Mouse (Mus musculus): Measurements from ENCODE around the gene Ptgir. TPM values are rescaled to one million over a fixed set of nuclear protein-coding genes. Genes with fewer than 3 reads are reported as not detected.

The Ptgir gene
- polyA plus RNA-seq, 1 experiment from 2014 or later, result 2.1 TPM

- no peaks in the 10 kb centered on the region for H3K27me3 ChIP-seq
- 0 out of 2 replicates have a peak overlapping the region, but pooled peaks have one; percentile 3 for H3K4me3 ChIP-seq (replicated peaks)
- no peak for ATAC-seq (replicated peaks; ENCODE audit: low FRiP score)
- WGBS, result 81% methylated on average over 13 of the region's 13 CpGs
- H3K4me2 ChIP-seq, result 0 out of 2 replicates have a peak overlapping the region, but pooled peaks have one; percentile 12
- no peaks in the 10 kb centered on the region for H3K9me3 ChIP-seq (replicated peaks)
- H3K27ac ChIP-seq, result peak overlapping the region; percentile 3; the same call in 1 of the 2 replicates
- peaks cover 57% of the 10 kb centered on the region for H3K4me1 ChIP-seq
- peaks cover 62% of the 10 kb centered on the region for H3K36me3 ChIP-seq
- no peak overlapping the region for H3K9ac ChIP-seq
Observed at GRCm38 (mm10) chr7:16919395-16920149, 13.3 kb downstream of the Ptgir start.

- H3K4me1 ChIP-seq, result peaks cover 60% of the 10 kb centered on the region
- peaks cover 56% of the 10 kb centered on the region for H3K36me3 ChIP-seq
- H3K4me2 ChIP-seq, result 0 out of 2 replicates have a peak overlapping the region, but pooled peaks have one; percentile 12
- H3K4me3 ChIP-seq (replicated peaks), result 0 out of 2 replicates have a peak overlapping the region, but pooled peaks have one; percentile 3
- no peaks in the 10 kb centered on the region for H3K27me3 ChIP-seq
- ATAC-seq (replicated peaks; ENCODE audit: low FRiP score), result no peak
- H3K9ac ChIP-seq, result no peak overlapping the region
- WGBS, result 75% methylated on average over 7 of the region's 7 CpGs
- peak overlapping the region; percentile 3; the same call in 1 of the 2 replicates for H3K27ac ChIP-seq
- H3K9me3 ChIP-seq (replicated peaks), result no peaks in the 10 kb centered on the region
Observed at GRCm38 (mm10) chr7:16920150-16920579, 13.9 kb downstream of the Ptgir start.

GRCm38 (mm10) chr7:16920818-16921791, 14.8 kb downstream of the Ptgir start:
- WGBS, result 33% methylated on average over 21 of the region's 21 CpGs
- H3K27me3 ChIP-seq, result no peaks in the 10 kb centered on the region
- H3K9ac ChIP-seq, result peak overlapping the region; percentile 90
- peaks cover 46% of the 10 kb centered on the region for H3K36me3 ChIP-seq
- ATAC-seq (replicated peaks; ENCODE audit: low FRiP score), result no peak
- H3K4me3 ChIP-seq (replicated peaks), result peak overlapping the region; percentile 96
- H3K27ac ChIP-seq, result peak overlapping the region; percentile 97
- peak overlapping the region; percentile 86 for H3K4me2 ChIP-seq
- peaks cover 60% of the 10 kb centered on the region for H3K4me1 ChIP-seq
- no peaks in the 10 kb centered on the region for H3K9me3 ChIP-seq (replicated peaks)

DNA sequence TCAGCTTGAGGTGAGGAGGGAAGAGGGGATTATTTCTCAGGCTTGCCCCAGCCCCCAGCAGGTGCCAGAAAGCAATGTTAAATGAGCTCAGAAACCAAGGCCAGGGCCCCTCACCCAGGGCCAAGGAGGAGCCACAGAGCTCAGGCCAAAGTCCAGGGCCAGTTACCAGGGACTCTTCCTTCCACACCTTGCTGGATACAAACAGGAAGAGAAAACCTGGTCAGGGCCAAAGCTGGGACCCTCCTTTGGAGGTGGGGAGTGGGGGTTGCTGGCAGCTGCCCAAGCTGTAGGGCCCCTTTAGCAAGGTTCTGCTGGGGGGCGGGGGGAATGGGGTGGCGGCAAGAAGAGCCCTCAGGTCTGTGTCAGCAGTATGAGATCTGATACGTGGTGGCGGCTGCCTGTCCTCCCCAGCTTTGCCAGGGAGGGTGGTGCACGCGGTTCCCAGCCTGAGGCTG, 15.6 kb downstream of the Ptgir start:
- ATAC-seq (replicated peaks; ENCODE audit: low FRiP score), result no peak
- Histone ChIP-seq H3K36me3 (peaks cover 38% of the 10 kb centered on the region), H3K4me3 (replicated peaks) (peak overlapping the region; percentile 96), H3K27me3 (no peaks in the 10 kb centered on the region), H3K9me3 (replicated peaks) (no peaks in the 10 kb centered on the region), H3K4me2 (peak overlapping the region; percentile 86), H3K4me1 (peaks cover 60% of the 10 kb centered on the region), H3K27ac (peak overlapping the region; percentile 97), H3K9ac (peak overlapping the region; percentile 90)
- WGBS, result 35% methylated on average over 6 of the region's 6 CpGs

DNA sequence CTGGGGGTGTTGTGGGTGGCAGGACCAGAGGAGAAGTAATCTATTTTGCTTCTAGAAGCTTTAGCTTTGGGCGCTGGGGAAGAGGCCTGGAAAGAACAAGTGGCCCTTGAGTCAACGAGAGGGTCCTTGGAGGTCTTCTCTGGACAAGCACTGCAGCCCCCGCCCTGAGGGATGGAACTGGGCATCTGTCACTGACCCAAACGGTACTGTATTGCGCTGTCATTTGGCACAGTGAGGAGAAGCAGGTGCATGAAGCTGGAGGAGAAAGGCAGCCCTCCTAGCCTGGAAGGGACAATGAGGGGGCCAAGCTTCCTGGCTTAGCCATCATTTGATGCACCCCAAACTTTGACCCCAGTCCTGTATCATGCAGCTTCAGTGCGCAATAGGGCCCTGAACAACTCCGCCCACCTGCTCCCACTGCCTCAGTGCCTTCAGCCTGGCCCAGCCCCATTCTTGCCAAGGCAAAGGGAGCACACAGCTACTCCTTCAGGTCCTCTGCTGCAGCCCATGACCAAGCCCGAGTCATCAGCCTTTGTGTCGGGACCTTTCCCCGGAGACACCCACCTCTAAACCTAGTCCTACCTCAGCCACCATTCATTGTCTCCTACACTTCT, 16.2 kb downstream of the Ptgir start:
- Histone ChIP-seq H3K36me3 (peaks cover 33% of the 10 kb centered on the region), H3K27ac (peak overlapping the region; percentile 97)

DNA sequence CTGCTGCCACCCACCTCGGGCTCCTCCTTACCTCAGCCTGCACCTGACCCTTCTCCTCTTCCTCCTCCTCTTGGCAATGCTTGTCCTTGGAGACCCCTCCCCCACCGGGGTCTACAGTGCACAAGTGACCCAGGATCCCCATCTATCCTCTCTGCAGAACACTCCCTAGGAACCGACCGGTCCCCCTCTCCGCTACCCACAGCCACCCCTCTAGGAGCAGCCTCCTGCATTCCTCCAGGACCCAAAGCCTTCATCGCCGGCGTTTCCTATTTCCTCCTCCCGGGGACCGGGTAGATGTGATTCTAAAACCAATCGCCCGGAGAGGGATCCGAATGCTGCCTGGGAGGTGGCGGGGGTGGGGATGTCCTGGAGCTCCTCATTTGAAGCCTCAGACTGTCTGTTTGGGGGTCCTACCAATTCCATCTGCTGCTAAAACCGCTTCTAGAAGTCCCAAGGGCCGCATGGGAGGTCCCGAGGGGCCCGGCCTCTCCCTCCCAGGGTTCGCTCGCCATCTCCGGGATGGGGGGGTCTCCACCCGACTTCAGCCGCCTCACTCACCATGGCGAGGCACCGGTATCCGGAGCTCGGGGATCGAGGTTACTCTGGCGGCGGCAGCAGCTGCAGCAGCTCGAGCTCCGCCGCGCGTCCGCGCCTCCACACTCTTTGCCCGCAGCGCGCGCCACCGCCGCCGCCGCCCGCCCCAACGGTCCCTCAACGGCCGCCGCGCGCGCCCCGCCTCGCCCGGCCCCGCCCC, 17.2 kb downstream of the Ptgir start:
- H3K9me3 ChIP-seq (replicated peaks), result no peaks in the 10 kb centered on the region
- no peaks in the 10 kb centered on the region for H3K27me3 ChIP-seq
- peak; percentile 9; the same call in 1 of the 2 replicates for ATAC-seq (replicated peaks; ENCODE audit: low FRiP score)
- H3K4me2 ChIP-seq, result peak overlapping the region; percentile 86
- H3K9ac ChIP-seq, result peak overlapping the region; percentile 90
- H3K36me3 ChIP-seq, result peaks cover 23% of the 10 kb centered on the region
- H3K27ac ChIP-seq, result peak overlapping the region; percentile 97
- WGBS, result under 1% methylated on average over 53 of the region's 57 CpGs
- peak overlapping the region; percentile 96 for H3K4me3 ChIP-seq (replicated peaks)
- peaks cover 49% of the 10 kb centered on the region for H3K4me1 ChIP-seq

More for the DNA sequence above, 16.2 kb downstream of the Ptgir start:
- H3K9ac ChIP-seq, result peak overlapping the region; percentile 90
- peak overlapping the region; percentile 96 for H3K4me3 ChIP-seq (replicated peaks)
- H3K9me3 ChIP-seq (replicated peaks), result no peaks in the 10 kb centered on the region
- 43% methylated on average over 10 of the region's 10 CpGs for WGBS
- no peaks in the 10 kb centered on the region for H3K27me3 ChIP-seq
- H3K4me2 ChIP-seq, result peak overlapping the region; percentile 86
- peaks cover 58% of the 10 kb centered on the region for H3K4me1 ChIP-seq
- ATAC-seq (replicated peaks; ENCODE audit: low FRiP score), result no peak

DNA sequence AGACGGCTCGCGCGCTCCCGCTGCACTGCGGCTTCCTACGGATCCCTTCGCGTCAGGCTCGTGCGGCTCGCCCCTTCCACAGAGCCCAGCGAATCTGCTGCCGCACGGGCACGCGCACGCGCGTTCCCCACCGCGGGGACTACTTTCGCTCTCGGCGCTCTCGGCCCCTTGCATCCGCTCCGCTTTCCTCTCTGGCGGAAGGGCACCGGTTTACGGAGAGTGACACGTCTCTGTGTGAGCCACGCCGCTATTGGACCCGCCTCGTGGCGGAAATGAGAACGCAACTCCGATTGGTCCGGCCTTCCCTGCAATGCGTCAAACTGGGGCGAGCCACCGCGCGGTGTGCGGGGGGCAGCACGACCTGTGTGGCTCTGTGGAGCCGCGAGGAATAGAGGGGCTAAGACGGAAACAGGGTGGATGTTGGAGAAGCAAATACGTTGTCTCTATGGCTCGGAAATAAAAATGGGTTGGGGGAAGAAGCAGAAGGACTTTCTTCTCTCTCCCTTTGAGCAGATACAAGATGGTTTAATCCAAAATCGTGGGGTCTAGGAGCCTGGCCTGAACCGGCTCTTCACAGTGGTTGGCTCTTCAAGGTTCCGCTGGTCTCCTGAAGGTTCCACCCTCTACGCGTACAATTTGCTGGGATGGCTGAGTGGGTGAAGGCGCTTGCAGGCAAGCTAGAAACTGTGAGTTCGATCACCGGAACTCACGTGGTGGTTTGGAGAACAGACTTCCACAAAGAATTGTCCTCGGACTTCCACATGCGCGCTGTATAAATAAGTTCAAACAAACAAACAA, 17.9 kb downstream of the Ptgir start, which contains the start of gene Calm3:
Calm3 (minus strand) TSS at position 78 of the 798 bp plus-strand sequence.
- H3K4me1 ChIP-seq, result peaks cover 41% of the 10 kb centered on the region
- peak within 1 kb of the TSS; percentile 97 for H3K27ac ChIP-seq
- 2% methylated on average over 64 of the region's 64 CpGs for WGBS
- H3K36me3 ChIP-seq, result peaks cover 15% of the 10 kb centered on the region
- peak within 1 kb of the TSS; percentile 96 for H3K4me3 ChIP-seq (replicated peaks)
- H3K9me3 ChIP-seq (replicated peaks), result no peaks in the 10 kb centered on the region
- ATAC-seq (replicated peaks; ENCODE audit: low FRiP score), result peak; percentile 94
- H3K9ac ChIP-seq, result peak within 1 kb of the TSS; percentile 90
- H3K27me3 ChIP-seq, result no peaks in the 10 kb centered on the region
- H3K4me2 ChIP-seq, result peak within 1 kb of the TSS; percentile 86

GRCm38 (mm10) chr7:16928341-16928740, 22.1 kb downstream of the Ptgir start:
- peaks cover 14% of the 10 kb centered on the region; the same call in 1 of the 2 replicates for H3K4me1 ChIP-seq

DNA sequence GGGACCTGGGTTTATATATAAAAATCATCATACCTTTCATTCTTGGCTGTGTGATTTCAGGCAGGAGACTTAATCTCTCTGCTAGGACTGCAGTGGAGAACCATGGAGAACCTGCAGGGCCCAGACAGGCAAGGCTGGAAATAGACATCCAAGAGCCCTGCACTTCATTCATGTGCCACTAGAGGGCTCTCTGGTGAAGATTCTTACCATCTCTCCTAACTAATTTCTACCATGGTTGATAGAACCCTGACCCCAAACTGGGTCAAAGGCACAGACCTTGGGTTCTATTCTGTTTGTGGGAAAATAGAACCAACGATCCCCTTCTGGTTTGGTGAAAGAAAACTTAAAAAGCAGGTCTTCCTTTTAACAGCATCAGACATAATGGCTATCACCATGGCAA, 24.6 kb downstream of the Ptgir start:
- no peak overlapping the region for H3K4me3 ChIP-seq (replicated peaks)
- no peaks in the 10 kb centered on the region for H3K36me3 ChIP-seq
- WGBS, result 12% methylated on average over 1 of the region's 1 CpGs

More at GRCm38 (mm10) chr7:16928341-16928740, 22.1 kb downstream of the Ptgir start:
- 50% methylated on average over 2 of the region's 2 CpGs for WGBS
- ATAC-seq (replicated peaks; ENCODE audit: low FRiP score), result no peak
- no peaks in the 10 kb centered on the region for H3K27me3 ChIP-seq
- H3K9ac ChIP-seq, result no peak overlapping the region
- H3K36me3 ChIP-seq, result no peaks in the 10 kb centered on the region
- H3K9me3 ChIP-seq (replicated peaks), result no peaks in the 10 kb centered on the region
- no peak overlapping the region for H3K4me3 ChIP-seq (replicated peaks)
- no peak overlapping the region for H3K4me2 ChIP-seq
- H3K27ac ChIP-seq, result no peak overlapping the region

DNA sequence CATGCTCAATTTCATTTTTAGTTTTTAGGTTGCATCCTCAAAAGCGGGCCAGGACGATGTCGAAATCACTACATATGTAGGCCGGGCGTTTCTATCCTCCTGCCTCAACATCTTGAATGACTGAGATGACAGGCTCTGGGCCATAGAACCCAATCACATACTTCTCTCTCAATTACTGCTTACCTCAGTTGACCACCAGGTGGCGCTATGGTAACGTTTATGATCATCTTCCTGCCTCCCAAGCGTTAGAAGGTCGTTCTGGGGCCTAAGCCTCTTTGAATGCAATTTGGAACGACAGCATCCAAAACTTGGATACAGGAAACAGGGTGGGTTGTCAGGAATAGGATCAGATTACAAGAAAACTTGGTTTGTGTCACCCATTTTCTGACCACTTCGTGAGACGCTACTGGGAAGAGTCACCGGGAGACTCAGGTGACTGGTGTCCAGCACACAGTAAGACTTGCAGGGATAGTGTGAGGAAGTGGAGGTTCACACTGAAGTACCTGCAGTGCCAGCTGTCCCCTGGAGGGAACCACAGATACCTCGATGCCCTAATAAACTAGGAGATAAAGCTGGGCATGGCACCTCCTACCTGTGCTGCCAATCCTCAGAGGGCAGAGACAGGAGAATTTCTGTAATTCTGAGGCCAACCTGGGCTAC, 25.8 kb downstream of the Ptgir start:
- WGBS, result 16% methylated on average over 14 of the region's 14 CpGs
- H3K4me2 ChIP-seq, result no peak overlapping the region
- peaks cover 13% of the 10 kb centered on the region; the same call in 1 of the 2 replicates for H3K4me1 ChIP-seq
- H3K27ac ChIP-seq, result no peak overlapping the region
- no peak overlapping the region for H3K9ac ChIP-seq
- peak; percentile 55 for ATAC-seq (replicated peaks; ENCODE audit: low FRiP score)
- H3K9me3 ChIP-seq (replicated peaks), result no peaks in the 10 kb centered on the region
- H3K4me3 ChIP-seq (replicated peaks), result no peak overlapping the region
- H3K27me3 ChIP-seq, result no peaks in the 10 kb centered on the region
- no peaks in the 10 kb centered on the region for H3K36me3 ChIP-seq

More for the DNA sequence above, 24.6 kb downstream of the Ptgir start:
- peaks cover 13% of the 10 kb centered on the region; the same call in 1 of the 2 replicates for H3K4me1 ChIP-seq
- no peak overlapping the region for H3K9ac ChIP-seq
- H3K9me3 ChIP-seq (replicated peaks), result no peaks in the 10 kb centered on the region
- no peak for ATAC-seq (replicated peaks; ENCODE audit: low FRiP score)
- H3K4me2 ChIP-seq, result no peak overlapping the region
- no peaks in the 10 kb centered on the region for H3K27me3 ChIP-seq
- no peak overlapping the region for H3K27ac ChIP-seq

All from kidney, embryonic 15.5 days (tissue).